Mouse (Mus musculus) hindbrain, embryonic 11.5 days (tissue): ENCODE data around the gene Ccdc8. TPM values are rescaled to one million over a fixed set of nuclear protein-coding genes. Genes with fewer than 3 reads are reported as not detected.

Experiments used
- polyA plus RNA-seq: library from polyadenylated mRNA; unstranded; fragments of >200 nt; fragmentation: Nextera tagmentation; extraction: Ambion mirVana; gene quantifications from 2 replicates; pipeline ENCODE4 v1.2.1, GENCODE M21; 2014

Gene Ccdc8
- polyA plus RNA-seq, 1 experiment from 2014 or later, result 6.2 TPM

Other genes with a start within 250 kb of the Ccdc8 start
- gene Slc1a5, start 211.4 kb upstream of the Ccdc8 start, polyA plus RNA-seq, result 15.0 and 15.1 TPM in 2 replicates
- 112 and 130 TPM in 2 replicates for gene Strn4, start 176.8 kb upstream of the Ccdc8 start, polyA plus RNA-seq
- 21.9 and 22.7 TPM in 2 replicates for gene Fkrp, start 176.0 kb upstream of the Ccdc8 start, polyA plus RNA-seq
- 8.8 and 9.4 TPM in 2 replicates for gene Prkd2, start 149.8 kb upstream of the Ccdc8 start, polyA plus RNA-seq
- gene Dact3, start 117.4 kb upstream of the Ccdc8 start, polyA plus RNA-seq, result 7.6 and 8.0 TPM in 2 replicates
- 9.0 and 11.0 TPM in 2 replicates for gene Gng8, start 100.9 kb upstream of the Ccdc8 start, polyA plus RNA-seq
- 0.56 and 0.81 TPM in 2 replicates for gene Ptgir, start 86.2 kb upstream of the Ccdc8 start, polyA plus RNA-seq
- 322 and 337 TPM in 2 replicates for gene Calm3, start 68.6 kb upstream of the Ccdc8 start, polyA plus RNA-seq
- 7.8 and 11.0 TPM in 2 replicates for gene Pnmal2, start 48.0 kb upstream of the Ccdc8 start, polyA plus RNA-seq
- gene Pnmal1, start 33.0 kb upstream of the Ccdc8 start, polyA plus RNA-seq, result 17.6 and 19.5 TPM in 2 replicates
- 1.5 and 1.7 TPM in 2 replicates for gene Gm42372, start 9.6 kb upstream of the Ccdc8 start, polyA plus RNA-seq
- 96.9 and 97.3 TPM in 2 replicates for gene Ppp5c, start 35.2 kb downstream of the Ccdc8 start, polyA plus RNA-seq
- 4.8 and 4.9 TPM in 2 replicates for gene Hif3a, start 69.7 kb downstream of the Ccdc8 start, polyA plus RNA-seq
- gene Psg16, start 81.3 kb downstream of the Ccdc8 start, polyA plus RNA-seq, result 0.05 and 0.10 TPM in 2 replicates
- gene Ceacam3, start 157.6 kb downstream of the Ccdc8 start, polyA plus RNA-seq, result not detected in 2 replicates
- not detected in 2 replicates for gene Psg29, start 210.8 kb downstream of the Ccdc8 start, polyA plus RNA-seq